Mouse (Mus musculus) embryonic fibroblast, embryonic 13.5 days (primary cell): ENCODE data around the gene Garnl3. TPM values are rescaled to one million over a fixed set of nuclear protein-coding genes. Genes with fewer than 3 reads are reported as not detected.

ENCODE experiments used
- H3K27ac ChIP-seq: 2 replicates; pipeline ENCODE4 v1.5.1; 2012; ENCODE audit warnings: low read length, control low read depth, inconsistent platforms; ENCODE audit not compliant: insufficient read depth
- H3K4me1 ChIP-seq: 2 replicates; pipeline ENCODE4 v1.6.1; 2011; ENCODE audit warnings: low read length; ENCODE audit not compliant: control insufficient read depth, insufficient read depth
- H3K4me3 ChIP-seq: 2 replicates; pipeline ENCODE4 v1.5.1; 2011; ENCODE audit warnings: mild to moderate bottlenecking, control low read depth, low read length; ENCODE audit not compliant: insufficient read depth
- CTCF ChIP-seq: IDR thresholded peaks from 2 replicates; pipeline ENCODE4 v1.5.1; 2011; ENCODE audit warnings: mild to moderate bottlenecking, control low read depth, low read length, moderate library complexity, borderline replicate concordance; ENCODE audit not compliant: insufficient read depth
- POLR2A ChIP-seq: IDR thresholded peaks from 2 replicates; pipeline ENCODE4 v1.6.1; 2011; ENCODE audit warnings: low read depth, mild to moderate bottlenecking, control low read depth, low read length, moderate library complexity
- polyA plus RNA-seq: library from polyadenylated mRNA; stranded (reverse); fragments of >200 nt; gene quantifications from 2 replicates; pipeline ENCODE4 v1.2.4, GENCODE M21; 2011; ENCODE audit warnings: low read depth; ENCODE audit not compliant: missing spikeins, insufficient read length

Garnl3 gene
- polyA plus RNA-seq, 1 experiment: 11.9 TPM

DNA sequence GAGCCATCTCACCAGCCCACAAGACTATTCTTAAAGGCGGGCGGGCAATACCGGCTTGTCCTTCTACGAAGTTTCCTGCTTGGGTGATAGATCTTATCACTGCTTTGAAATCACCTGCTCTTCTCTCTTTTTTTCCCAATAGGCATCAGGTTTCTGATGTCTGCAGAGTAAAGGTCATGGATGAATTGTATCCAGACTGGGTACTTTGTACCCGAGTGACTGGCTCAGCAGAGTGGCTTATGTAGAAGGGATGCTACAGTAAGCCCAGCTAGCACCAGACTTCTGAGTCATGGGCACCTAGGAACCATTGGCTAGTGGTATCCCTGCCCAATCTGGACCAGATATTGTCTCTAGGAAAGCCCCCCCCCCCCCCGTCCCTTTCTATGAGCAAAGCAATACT lies 147.8 kb downstream of the Garnl3 start:
- TF ChIP-seq CTCF: no peak
- no peak for TF ChIP-seq POLR2A
- Histone ChIP-seq H3K27ac (no peak overlapping the region), H3K4me3 (no peak overlapping the region), H3K4me1 (no peaks in the 10 kb centered on the region)

DNA sequence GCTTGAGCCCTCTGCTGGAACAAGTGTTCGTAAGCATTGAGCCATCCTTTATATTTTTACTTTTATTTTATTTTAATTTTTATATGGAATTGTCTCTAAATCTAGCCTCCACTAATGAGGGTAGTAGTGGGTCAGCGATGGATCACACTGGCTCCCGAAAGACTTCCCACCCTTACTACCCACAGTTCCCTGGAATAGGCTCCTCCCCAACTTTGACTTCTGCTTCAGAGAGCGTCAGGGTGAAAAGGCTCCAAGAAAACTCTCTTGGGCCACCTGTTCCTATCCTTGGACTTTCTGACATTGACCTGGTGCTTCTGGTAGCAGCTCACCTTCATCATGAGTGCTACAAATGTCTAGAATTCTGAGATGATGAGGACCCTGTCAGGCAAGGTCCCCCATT lies 148.8 kb downstream of the Garnl3 start:
- no peaks in the 10 kb centered on the region for H3K4me1 ChIP-seq
- H3K4me3 ChIP-seq: peak overlapping the region; percentile 31
- H3K27ac ChIP-seq: no peak overlapping the region
- TF ChIP-seq POLR2A: peak; percentile 25; the same call in 1 of the 2 replicates
- TF ChIP-seq CTCF: no peak

DNA sequence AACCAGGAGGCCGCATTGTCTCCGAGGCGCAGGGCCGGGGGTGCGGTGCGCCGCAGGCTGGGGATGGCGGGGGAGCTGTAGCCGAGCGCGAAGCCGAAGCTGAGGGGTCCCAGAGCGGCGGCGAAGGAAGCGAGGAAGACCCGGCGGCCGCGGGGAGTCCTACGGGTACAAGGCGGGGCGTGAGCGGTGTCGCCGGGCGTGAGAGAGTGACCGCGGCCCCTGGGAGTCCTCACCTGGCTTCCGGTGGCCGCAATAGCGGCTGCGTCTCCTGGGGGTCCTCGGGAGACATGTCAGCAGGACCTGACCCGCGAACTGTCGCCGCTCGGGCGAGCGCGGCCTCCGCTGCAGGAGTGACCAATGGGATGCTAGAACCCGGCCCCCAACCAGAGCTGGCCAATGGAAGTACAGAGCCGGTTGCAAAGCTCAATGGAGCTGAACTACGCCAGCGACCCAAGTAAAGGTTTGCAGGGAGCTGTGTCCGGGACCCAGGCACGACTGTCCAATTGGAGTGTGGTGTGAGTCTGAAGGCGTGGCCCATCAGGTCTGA lies 149.7 kb downstream of the Garnl3 start, which contains the start of gene Slc2a8:
TSS of gene Slc2a8 (minus strand) at position 359 of the 547 bp plus-strand sequence.
- no peak within 1 kb of the TSS for H3K27ac ChIP-seq
- H3K4me3 ChIP-seq: peak within 1 kb of the TSS; percentile 61
- no peaks in the 10 kb centered on the region for H3K4me1 ChIP-seq
- peak; percentile 80 for TF ChIP-seq POLR2A
- TF ChIP-seq CTCF: no peak

- H3K4me3 ChIP-seq: peak overlapping the region; percentile 61
- H3K27ac ChIP-seq: no peak overlapping the region
- H3K4me1 ChIP-seq: no peaks in the 10 kb centered on the region
- TF ChIP-seq CTCF (no peak), POLR2A (no peak)
Observed at GRCm38 (mm10) chr2:32981281-32981680, 150.2 kb downstream of the Garnl3 start.

- no peak overlapping the region for H3K4me3 ChIP-seq
- no peaks in the 10 kb centered on the region for H3K4me1 ChIP-seq
- TF ChIP-seq POLR2A: no peak
- TF ChIP-seq CTCF: no peak
- H3K27ac ChIP-seq: no peak overlapping the region
Observed at GRCm38 (mm10) chr2:32979675-32980074, 151.8 kb downstream of the Garnl3 start.

GRCm38 (mm10) chr2:32978675-32979074 lies 152.8 kb downstream of the Garnl3 start:
- no peak overlapping the region for H3K27ac ChIP-seq
- H3K4me1 ChIP-seq: no peaks in the 10 kb centered on the region
- no peak overlapping the region for H3K4me3 ChIP-seq
- TF ChIP-seq POLR2A: no peak
- TF ChIP-seq CTCF: no peak

DNA sequence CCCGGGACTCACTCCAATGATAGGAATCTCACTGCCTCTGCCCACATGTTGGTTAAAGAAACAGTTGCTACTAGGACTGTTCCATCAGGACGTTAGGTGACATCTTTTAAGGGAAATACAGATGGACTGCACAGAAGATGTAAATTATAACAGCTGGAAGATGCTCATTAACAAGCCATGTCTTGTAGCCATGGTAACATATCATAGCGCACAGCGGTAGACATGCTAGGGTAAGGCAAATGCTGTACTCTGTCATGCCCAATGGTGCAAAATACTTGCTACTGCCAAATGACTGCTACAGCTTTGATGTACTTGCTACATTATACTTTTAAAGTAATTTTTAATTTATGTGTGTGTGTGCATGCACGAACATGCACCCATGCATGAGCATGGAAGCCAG lies 154.3 kb downstream of the Garnl3 start:
- no peak overlapping the region for H3K27ac ChIP-seq
- TF ChIP-seq POLR2A (no peak), CTCF (no peak)
- H3K4me1 ChIP-seq: no peaks in the 10 kb centered on the region
- no peak overlapping the region for H3K4me3 ChIP-seq

DNA sequence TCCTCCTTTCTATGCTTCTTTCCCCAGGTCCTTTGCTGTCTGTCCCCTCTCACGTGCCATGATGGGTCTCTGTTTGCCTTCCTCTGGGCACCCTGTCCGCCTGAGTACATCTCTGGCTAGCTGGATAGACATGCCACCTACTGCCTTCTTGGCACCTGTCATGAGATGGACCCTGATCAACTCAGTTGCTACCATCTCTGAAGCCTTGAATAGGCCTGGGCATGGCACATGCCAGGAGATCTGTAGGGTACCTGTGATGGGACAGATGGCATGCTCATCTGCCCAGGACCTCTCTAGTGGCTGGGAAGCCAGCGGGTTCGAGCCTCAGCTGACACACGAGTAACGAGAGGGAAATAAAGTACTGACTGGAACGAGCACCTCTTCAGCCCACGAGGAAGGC lies 157.2 kb downstream of the Garnl3 start:
- Histone ChIP-seq H3K27ac (no peak overlapping the region), H3K4me1 (no peaks in the 10 kb centered on the region), H3K4me3 (no peak overlapping the region)
- TF ChIP-seq POLR2A (no peak), CTCF (no peak)

- no peak overlapping the region for H3K4me3 ChIP-seq
- 0 out of 2 replicates have a peak, but pooled peaks cover 2% of the 10 kb centered on the region for H3K4me1 ChIP-seq
- no peak for TF ChIP-seq CTCF
- TF ChIP-seq POLR2A: no peak
- no peak overlapping the region for H3K27ac ChIP-seq
Observed at GRCm38 (mm10) chr2:32971235-32971634, 160.2 kb downstream of the Garnl3 start.

- H3K4me1 ChIP-seq: peaks cover 9% of the 10 kb centered on the region; the same call in 1 of the 2 replicates
- no peak overlapping the region for H3K27ac ChIP-seq
- TF ChIP-seq CTCF: no peak
- no peak for TF ChIP-seq POLR2A
- H3K4me3 ChIP-seq: no peak overlapping the region
Observed at GRCm38 (mm10) chr2:32969326-32969725, 162.1 kb downstream of the Garnl3 start.
